Mouse (Mus musculus) kidney, postnatal 4 days (tissue): ENCODE results near the gene Cutc.

Experiments used
- DNase-seq, 2 experiments: peaks; one replicate each; pipeline ENCODE4 v3.0.0; 2021; ENCODE audit warnings: mixed read lengths in 2 of 2

The Cutc gene

DNA sequence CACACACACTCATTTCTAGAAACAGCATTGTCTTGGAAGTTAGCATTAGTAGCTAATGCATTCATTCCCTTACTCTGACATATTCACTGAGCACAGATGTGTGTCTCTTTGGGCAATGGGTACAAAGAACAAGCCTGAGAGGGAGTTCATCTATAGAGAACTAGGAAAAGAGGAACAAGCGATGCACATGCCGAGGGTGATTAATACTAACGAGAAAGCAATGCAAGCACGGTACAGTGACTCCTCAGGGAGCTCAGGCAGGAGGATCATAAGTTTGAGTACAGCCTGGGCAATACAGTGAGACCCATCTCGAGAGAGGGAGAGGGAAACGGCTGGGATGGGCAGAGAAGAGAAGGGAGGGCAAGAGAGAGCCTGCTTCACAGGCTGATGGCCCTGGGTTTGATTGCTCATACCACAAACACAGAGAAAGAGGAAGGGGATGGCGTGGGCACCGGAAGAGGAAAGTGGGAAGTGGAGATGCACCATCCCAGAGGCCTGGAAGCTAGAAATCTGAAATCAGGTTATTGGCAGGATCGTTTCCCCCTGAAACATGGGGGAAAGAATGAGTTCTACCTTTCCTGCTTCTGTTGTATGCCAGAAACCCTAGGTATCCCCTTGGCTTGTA, 48.7 kb downstream of the Cutc start:
- DNase-seq, result no peak

DNA sequence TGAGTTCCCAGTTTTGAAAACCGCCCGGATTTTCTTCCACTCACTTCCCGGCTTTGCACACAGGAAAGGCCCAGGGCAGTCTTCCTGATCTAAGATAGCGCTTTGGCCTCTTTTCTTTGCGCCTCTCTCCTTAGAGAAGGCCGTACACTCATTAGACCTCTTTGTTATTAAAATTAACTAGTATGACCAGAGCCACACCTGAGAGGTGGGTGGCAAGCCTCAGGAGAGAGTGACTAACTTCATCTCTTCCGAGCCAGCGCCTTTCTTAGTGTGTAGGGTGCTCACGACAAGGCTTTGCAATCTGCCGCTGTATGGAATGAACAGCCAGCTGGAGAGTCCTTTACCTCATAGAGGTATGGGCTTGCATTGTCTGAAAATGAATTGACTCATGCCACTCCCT, 51.1 kb downstream of the Cutc start:
- DNase-seq, result no peak

- DNase-seq, result no peak
Measured at GRCm38 (mm10) chr19:43809331-43809730, 56.5 kb downstream of the Cutc start.

GRCm38 (mm10) chr19:43811419-43811818, 58.6 kb downstream of the Cutc start:
- no peak for DNase-seq

- DNase-seq, result no peak
Measured at GRCm38 (mm10) chr19:43813315-43813714, 60.5 kb downstream of the Cutc start.

DNA sequence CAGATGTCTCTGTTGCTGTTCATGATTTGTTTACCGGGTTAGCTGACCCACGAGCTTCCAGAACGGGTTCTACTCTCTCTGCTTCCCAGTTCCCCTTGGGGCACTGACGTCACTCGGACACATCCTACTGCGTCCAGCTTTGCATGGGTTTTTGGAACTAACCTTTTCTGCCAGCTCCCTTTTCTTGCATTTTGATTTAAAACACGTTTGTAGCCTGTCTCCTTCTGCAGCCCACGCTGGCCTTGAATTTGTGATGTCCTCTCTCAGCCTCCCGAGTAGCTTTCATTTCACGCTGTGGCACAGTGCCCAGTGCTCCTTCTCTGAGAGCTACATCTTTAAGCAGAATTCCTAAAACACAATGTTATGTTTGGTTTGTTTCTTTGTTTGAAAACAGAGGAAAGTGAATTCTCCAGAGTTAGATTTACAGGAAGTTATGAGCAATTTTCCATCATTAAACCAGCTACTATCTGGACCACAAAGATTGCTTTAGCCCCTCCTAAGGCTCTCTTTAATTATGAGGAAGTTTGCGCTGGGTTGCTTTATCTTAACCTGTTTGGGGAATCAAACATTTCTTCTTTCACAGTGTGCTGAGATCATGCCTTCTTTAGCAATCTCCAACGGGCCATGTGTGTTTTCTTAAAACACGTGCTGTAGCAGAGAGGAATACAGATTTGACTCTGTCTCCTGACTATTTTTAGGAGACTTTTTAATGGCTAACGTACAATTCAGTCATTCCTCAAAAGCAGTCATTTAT, 63.0 kb downstream of the Cutc start:
- DNase-seq, result peak; percentile 33 to 40
